Mouse (Mus musculus) right cerebral cortex, postnatal 4 days (tissue): ENCODE results near the gene Zfp217.
"Not testable (repeated sequence)": the region's sequence is repeated elsewhere in the genome, so short reads cannot be mapped to it uniquely, and the experiment has no call there.

ENCODE experiments used
- DNase-seq: peaks from one replicate; pipeline ENCODE4 v3.0.0-alpha.2; 2022

Zfp217 gene

GRCm38 (mm10) chr2:170147661-170148153, at the start of gene Zfp217:
Gene Zfp217 (minus strand): TSS chr2:170148103.
- DNase-seq: no peak

GRCm38 (mm10) chr2:170195542-170196089, 47.7 kb upstream of the Zfp217 start:
- DNase-seq: no peak

GRCm38 (mm10) chr2:170194845-170195244, 46.9 kb upstream of the Zfp217 start:
- DNase-seq: no peak

- no peak for DNase-seq
These were observed 45.9 kb upstream of the Zfp217 start for GRCm38 (mm10) chr2:170193850-170194249.

GRCm38 (mm10) chr2:170193211-170193610, 45.3 kb upstream of the Zfp217 start:
- no peak for DNase-seq

GRCm38 (mm10) chr2:170192731-170193149, 44.8 kb upstream of the Zfp217 start:
- DNase-seq: peak; percentile 44

GRCm38 (mm10) chr2:170188721-170189120, 40.8 kb upstream of the Zfp217 start:
- DNase-seq: no peak

- DNase-seq: no peak
These were observed 37.4 kb upstream of the Zfp217 start for GRCm38 (mm10) chr2:170185137-170185837.

- DNase-seq: peak; percentile 60
These were observed 36.5 kb upstream of the Zfp217 start for GRCm38 (mm10) chr2:170184175-170184983.

GRCm38 (mm10) chr2:170183851-170184174, 35.9 kb upstream of the Zfp217 start:
- no peak for DNase-seq

- no peak for DNase-seq
These were observed 34.0 kb upstream of the Zfp217 start for GRCm38 (mm10) chr2:170181862-170182261.

- not testable (repeated sequence) for DNase-seq
These were observed 32.9 kb upstream of the Zfp217 start for GRCm38 (mm10) chr2:170180769-170181168.

GRCm38 (mm10) chr2:170179317-170179716, 31.4 kb upstream of the Zfp217 start:
- no peak for DNase-seq

GRCm38 (mm10) chr2:170177323-170177722, 29.4 kb upstream of the Zfp217 start:
- no peak for DNase-seq

- DNase-seq: no peak
These were observed 28.5 kb upstream of the Zfp217 start for GRCm38 (mm10) chr2:170176284-170176926.

GRCm38 (mm10) chr2:170175661-170176150, 27.8 kb upstream of the Zfp217 start:
- DNase-seq: no peak

- DNase-seq: no peak
These were observed 27.3 kb upstream of the Zfp217 start for GRCm38 (mm10) chr2:170175190-170175589.

- DNase-seq: no peak
These were observed 21.2 kb upstream of the Zfp217 start for GRCm38 (mm10) chr2:170169062-170169461.

GRCm38 (mm10) chr2:170165649-170166048, 17.7 kb upstream of the Zfp217 start:
- DNase-seq: no peak

- no peak for DNase-seq
These were observed 16.0 kb upstream of the Zfp217 start for GRCm38 (mm10) chr2:170163671-170164462.

GRCm38 (mm10) chr2:170159795-170160568, 12.1 kb upstream of the Zfp217 start:
- no peak for DNase-seq
